Mouse (Mus musculus) limb, embryonic 15.5 days (tissue): ENCODE data around the gene Dnajc15. TPM values are rescaled to one million over a fixed set of nuclear protein-coding genes. Genes with fewer than 3 reads are reported as not detected.
"Not testable (repeated sequence)": the region's sequence is repeated elsewhere in the genome, so short reads cannot be mapped to it uniquely, and the experiment has no call there.

Experiments
- ATAC-seq: fragments of 200-750 bp; cut with Nextera tagmentation; 2 replicates; pipeline ENCODE4 v1.8.0; 2017; ENCODE audit warnings: low read depth, moderate TSS enrichment; ENCODE audit not compliant: insufficient number of reproducible peaks, low FRiP score, low TSS enrichment
- H3K27ac ChIP-seq: fragments of 300-500 bp; sonication (generic); 2 replicates; pipeline ENCODE4 v1.5.1; 2015; ENCODE audit warnings: moderate library complexity, mild to moderate bottlenecking, inconsistent platforms
- H3K27me3 ChIP-seq: fragments of 300-500 bp; sonication (generic); 2 replicates; pipeline ENCODE4 v1.6.1; 2015; ENCODE audit warnings: inconsistent platforms
- H3K36me3 ChIP-seq: fragments of 300-500 bp; sonication (generic); 2 replicates; pipeline ENCODE4 v1.6.1; 2015; ENCODE audit warnings: inconsistent platforms
- H3K4me1 ChIP-seq: fragments of 300-500 bp; sonication (generic); 2 replicates; pipeline ENCODE4 v1.6.1; 2015; ENCODE audit warnings: inconsistent platforms
- H3K4me2 ChIP-seq: fragments of 300-500 bp; sonication (generic); 2 replicates; pipeline ENCODE4 v1.6.1; 2015; ENCODE audit warnings: mild to moderate bottlenecking, inconsistent platforms
- H3K4me3 ChIP-seq: fragments of 300-500 bp; sonication (generic); 2 replicates; pipeline ENCODE4 v1.5.1; 2015; ENCODE audit warnings: mild to moderate bottlenecking, inconsistent platforms
- H3K9ac ChIP-seq: fragments of 300-500 bp; sonication (generic); 2 replicates; pipeline ENCODE4 v1.6.1; 2015; ENCODE audit warnings: inconsistent platforms
- H3K9me3 ChIP-seq: fragments of 300-500 bp; sonication (generic); 2 replicates; pipeline ENCODE4 v1.6.1; 2016; ENCODE audit warnings: inconsistent platforms
- WGBS: fragments of 180-500 bp; shearing (Covaris S2); methylation state at CpG from one replicate; pipeline ENCODE4 v1.1.7; 2015; 5-methylcytosine and 5-hydroxymethylcytosine counted together
- polyA plus RNA-seq: library from polyadenylated mRNA; unstranded; fragments of >200 nt; fragmentation: Nextera tagmentation; extraction: Ambion mirVana; gene quantifications from 2 replicates; pipeline ENCODE4 v1.2.1, GENCODE M21; 2015

The Dnajc15 gene
- polyA plus RNA-seq, 1 experiment from 2014 or later = 92.1 TPM

- no peak overlapping the region for H3K27ac ChIP-seq
- 77% methylated on average over 3 of the region's 3 CpGs for WGBS
Observed at GRCm38 (mm10) chr14:77886376-77886775, 11.5 kb upstream of the Dnajc15 start.

DNA sequence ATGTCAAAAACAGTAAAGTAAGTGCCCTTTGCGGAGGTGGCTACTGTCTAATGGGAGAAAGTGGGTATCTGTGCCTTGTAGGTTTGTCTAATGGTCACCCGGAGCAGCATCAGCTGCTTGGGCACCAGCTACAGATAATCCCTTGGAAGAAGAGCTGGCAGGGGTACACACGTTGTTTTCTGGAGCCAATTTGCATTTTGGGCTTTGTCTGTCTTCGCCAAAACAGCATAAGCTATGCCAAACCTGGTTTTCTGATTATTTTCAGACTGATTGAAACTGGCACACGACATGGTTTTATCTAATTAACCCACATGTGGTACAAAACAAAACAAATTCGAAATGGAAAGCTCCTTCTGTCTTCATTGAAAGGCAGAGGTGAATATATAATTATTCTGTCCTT lies 7.7 kb upstream of the Dnajc15 start:
- ATAC-seq = no peak
- Histone ChIP-seq H3K27ac (no peak overlapping the region), H3K27me3 (no peaks in the 10 kb centered on the region), H3K9ac (no peak overlapping the region), H3K4me3 (no peak overlapping the region), H3K4me1 (no peaks in the 10 kb centered on the region), H3K36me3 (no peaks in the 10 kb centered on the region), H3K9me3 (no peaks in the 10 kb centered on the region), H3K4me2 (no peak overlapping the region)
- WGBS = 72% methylated on average over 6 of the region's 6 CpGs

More at GRCm38 (mm10) chr14:77886376-77886775, 11.5 kb upstream of the Dnajc15 start:
- Histone ChIP-seq H3K9me3 (no peaks in the 10 kb centered on the region), H3K27me3 (no peaks in the 10 kb centered on the region), H3K4me1 (no peaks in the 10 kb centered on the region), H3K36me3 (no peaks in the 10 kb centered on the region), H3K4me3 (no peak overlapping the region), H3K9ac (no peak overlapping the region), H3K4me2 (no peak overlapping the region)
- ATAC-seq = no peak

- H3K27me3 ChIP-seq = no peaks in the 10 kb centered on the region
- no peak for ATAC-seq
- no peaks in the 10 kb centered on the region for H3K9me3 ChIP-seq
- H3K36me3 ChIP-seq = no peaks in the 10 kb centered on the region
- H3K4me1 ChIP-seq = no peaks in the 10 kb centered on the region
- no peak overlapping the region for H3K9ac ChIP-seq
- H3K4me3 ChIP-seq = no peak overlapping the region
- no peak overlapping the region for H3K4me2 ChIP-seq
- H3K27ac ChIP-seq = no peak overlapping the region
- WGBS = 54% methylated on average over 1 of the region's 1 CpGs
Observed at GRCm38 (mm10) chr14:77881998-77882397, 7.1 kb upstream of the Dnajc15 start.

- not testable (repeated sequence) for H3K4me1 ChIP-seq, H3K4me2 ChIP-seq, ATAC-seq, H3K9ac ChIP-seq, H3K27me3 ChIP-seq, H3K27ac ChIP-seq, H3K9me3 ChIP-seq, H3K36me3 ChIP-seq, H3K4me3 ChIP-seq
- WGBS = 66% methylated on average over 2 of the region's 2 CpGs
Observed at GRCm38 (mm10) chr14:77877876-77878275, 3.0 kb upstream of the Dnajc15 start.

DNA sequence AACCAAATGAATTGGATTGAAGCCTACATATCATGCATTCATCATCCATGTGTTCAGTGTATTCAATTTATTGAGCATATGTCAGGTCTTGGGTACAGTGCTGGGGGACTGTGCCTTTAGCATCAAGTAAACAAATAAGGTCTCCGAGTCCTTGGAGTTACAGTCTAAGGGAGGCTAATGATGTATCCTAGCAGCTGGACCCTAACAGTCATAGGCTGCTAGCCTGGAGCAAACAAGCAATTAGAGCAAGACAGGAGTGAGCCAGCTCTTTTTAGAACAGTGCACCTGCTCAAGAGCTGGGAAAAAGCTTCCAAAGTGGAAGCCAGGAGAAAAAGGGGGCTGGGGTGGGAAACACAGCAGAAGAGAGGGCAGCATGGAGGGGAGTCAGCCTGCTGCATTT lies 1.3 kb upstream of the Dnajc15 start:
- H3K27ac ChIP-seq = no peak overlapping the region
- no peak overlapping the region for H3K4me3 ChIP-seq
- H3K4me2 ChIP-seq = no peak overlapping the region
- H3K9me3 ChIP-seq = no peaks in the 10 kb centered on the region
- H3K36me3 ChIP-seq = no peaks in the 10 kb centered on the region
- H3K4me1 ChIP-seq = no peaks in the 10 kb centered on the region
- 50% methylated on average over 1 of the region's 1 CpGs for WGBS
- H3K9ac ChIP-seq = no peak overlapping the region
- ATAC-seq = no peak
- no peaks in the 10 kb centered on the region for H3K27me3 ChIP-seq

- WGBS = 85% methylated on average over 6 of the region's 6 CpGs
Observed at GRCm38 (mm10) chr14:77871380-77871975, 3.4 kb downstream of the Dnajc15 start.

DNA sequence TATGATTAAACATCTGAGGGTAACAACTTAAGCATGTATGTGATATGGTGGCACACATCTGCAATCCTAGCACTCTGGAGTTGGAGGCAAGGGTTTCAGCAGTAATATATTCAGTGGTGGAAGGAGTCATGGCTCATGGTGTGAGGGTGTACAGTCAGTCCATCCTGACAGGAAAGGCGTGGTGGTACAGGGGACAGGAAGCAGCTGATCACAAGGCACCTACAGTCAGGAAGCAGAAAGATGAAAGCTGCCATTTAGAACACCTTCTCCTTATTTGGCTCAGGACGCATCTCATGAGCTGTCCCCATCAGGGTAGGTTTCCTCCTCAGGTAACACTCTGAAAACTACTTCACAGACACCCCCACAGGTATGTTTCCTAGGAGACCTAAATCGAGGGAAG lies 4.0 kb downstream of the Dnajc15 start:
- Histone ChIP-seq H3K27me3 (no peaks in the 10 kb centered on the region), H3K4me2 (no peak overlapping the region), H3K9ac (no peak overlapping the region), H3K27ac (no peak overlapping the region), H3K4me1 (no peaks in the 10 kb centered on the region), H3K36me3 (no peaks in the 10 kb centered on the region), H3K9me3 (no peaks in the 10 kb centered on the region), H3K4me3 (no peak overlapping the region)
- WGBS = 79% methylated on average over 3 of the region's 3 CpGs
- no peak for ATAC-seq

More at GRCm38 (mm10) chr14:77871380-77871975, 3.4 kb downstream of the Dnajc15 start:
- H3K27ac ChIP-seq = no peak overlapping the region
- no peak for ATAC-seq
- no peaks in the 10 kb centered on the region for H3K27me3 ChIP-seq
- no peaks in the 10 kb centered on the region for H3K9me3 ChIP-seq
- no peak overlapping the region for H3K4me3 ChIP-seq
- H3K4me1 ChIP-seq = no peaks in the 10 kb centered on the region
- no peak overlapping the region for H3K9ac ChIP-seq
- no peaks in the 10 kb centered on the region for H3K36me3 ChIP-seq
- no peak overlapping the region for H3K4me2 ChIP-seq

GRCm38 (mm10) chr14:77867601-77868000 lies 7.3 kb downstream of the Dnajc15 start:
- ATAC-seq = no peak
- Histone ChIP-seq H3K4me1 (no peaks in the 10 kb centered on the region), H3K4me2 (no peak overlapping the region), H3K27ac (no peak overlapping the region), H3K36me3 (no peaks in the 10 kb centered on the region), H3K9me3 (no peaks in the 10 kb centered on the region), H3K4me3 (no peak overlapping the region), H3K9ac (no peak overlapping the region), H3K27me3 (no peaks in the 10 kb centered on the region)
- 87% methylated on average over 5 of the region's 5 CpGs for WGBS

- Histone ChIP-seq H3K36me3 (no peaks in the 10 kb centered on the region), H3K4me2 (no peak overlapping the region), H3K4me3 (no peak overlapping the region), H3K9ac (no peak overlapping the region), H3K9me3 (no peaks in the 10 kb centered on the region), H3K27ac (no peak overlapping the region), H3K4me1 (no peaks in the 10 kb centered on the region), H3K27me3 (no peaks in the 10 kb centered on the region)
- 86% methylated on average over 6 of the region's 6 CpGs for WGBS
- no peak for ATAC-seq
Observed at GRCm38 (mm10) chr14:77864510-77864909, 10.4 kb downstream of the Dnajc15 start.

- 86% methylated on average over 3 of the region's 3 CpGs for WGBS
- Histone ChIP-seq H3K27me3 (no peaks in the 10 kb centered on the region), H3K9ac (no peak overlapping the region), H3K4me1 (no peaks in the 10 kb centered on the region), H3K4me3 (no peak overlapping the region), H3K27ac (no peak overlapping the region), H3K9me3 (no peaks in the 10 kb centered on the region), H3K4me2 (no peak overlapping the region), H3K36me3 (no peaks in the 10 kb centered on the region)
- no peak for ATAC-seq
Observed at GRCm38 (mm10) chr14:77864051-77864450, 10.9 kb downstream of the Dnajc15 start.

DNA sequence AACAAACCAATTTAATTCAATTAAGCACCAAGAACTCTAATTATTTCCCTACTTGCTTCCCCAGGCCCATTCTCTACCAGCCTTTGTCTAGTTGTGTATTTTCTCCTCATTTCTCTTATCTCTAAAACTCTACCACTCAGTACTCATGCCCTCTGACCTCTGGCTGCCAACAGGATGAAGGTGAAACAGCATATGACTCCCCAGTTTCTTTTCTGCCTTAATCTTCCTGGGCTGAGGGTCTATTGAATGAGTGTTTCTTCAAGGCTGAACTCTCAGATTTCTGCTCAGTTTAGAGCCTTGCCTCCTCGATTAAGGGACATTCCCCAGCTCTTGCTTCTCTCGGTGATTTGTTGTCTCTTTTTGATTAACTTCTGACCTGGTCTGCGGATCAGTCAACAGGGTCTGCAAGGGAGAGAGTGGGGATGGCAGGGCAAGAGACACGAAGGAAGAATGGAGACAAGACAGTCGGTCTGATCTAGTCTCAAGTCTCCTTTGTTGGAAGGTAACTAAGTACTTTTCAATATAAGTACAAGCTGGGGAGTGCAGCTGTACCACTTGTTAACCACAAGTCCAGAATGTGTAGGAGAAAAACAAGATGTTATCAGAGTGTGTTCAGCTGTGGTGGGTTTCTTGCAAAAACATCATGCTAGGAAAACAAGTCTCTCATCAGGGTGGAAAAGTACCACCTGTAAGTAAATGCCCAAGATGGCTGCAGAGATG lies 13.9 kb downstream of the Dnajc15 start:
- no peak for ATAC-seq
- Histone ChIP-seq H3K4me3 (no peak overlapping the region), H3K27me3 (no peaks in the 10 kb centered on the region), H3K9ac (no peak overlapping the region), H3K36me3 (no peaks in the 10 kb centered on the region), H3K9me3 (no peaks in the 10 kb centered on the region), H3K27ac (no peak overlapping the region), H3K4me1 (no peaks in the 10 kb centered on the region), H3K4me2 (no peak overlapping the region)
- 59% methylated on average over 5 of the region's 5 CpGs for WGBS

- Histone ChIP-seq H3K9me3 (no peaks in the 10 kb centered on the region), H3K4me3 (no peak overlapping the region), H3K4me2 (no peak overlapping the region), H3K27me3 (no peaks in the 10 kb centered on the region), H3K9ac (no peak overlapping the region), H3K4me1 (no peaks in the 10 kb centered on the region), H3K36me3 (no peaks in the 10 kb centered on the region; the same call in 1 of the 2 replicates), H3K27ac (no peak overlapping the region)
- WGBS = 69% methylated on average over 1 of the region's 1 CpGs
- no peak for ATAC-seq
Observed at GRCm38 (mm10) chr14:77859894-77860293, 15.0 kb downstream of the Dnajc15 start.
